Mouse (Mus musculus) ES-E14 (cell line): ENCODE results near the gene Plcd3.

Experiments
- HCFC1 ChIP-seq: IDR thresholded peaks from 2 replicates; pipeline ENCODE4 v1.6.1; 2012; ENCODE audit warnings: low read length, inconsistent platforms, borderline replicate concordance; ENCODE audit not compliant: insufficient read depth
- MAFK ChIP-seq: IDR thresholded peaks from 2 replicates; pipeline ENCODE4 v1.6.1; 2014; ENCODE audit warnings: mild to moderate bottlenecking, low read depth, low read length, inconsistent platforms; ENCODE audit not compliant: insufficient read depth
- ZNF384 ChIP-seq: IDR thresholded peaks from 2 replicates; pipeline ENCODE4 v1.6.1; 2012; ENCODE audit warnings: low read depth, low read length, inconsistent platforms

GRCm38 (mm10) chr11:103115163-103116007 is 13.9 kb upstream of the Plcd3 start:
- TF ChIP-seq HCFC1 (no peak; the same call in 1 of the 2 replicates), ZNF384 (no peak), MAFK (no peak)
